Mouse (Mus musculus) CD8-positive naive resting alpha-beta T cell, adult 2 months (primary cell): ENCODE results near the gene Tshr.
"Not testable (repeated sequence)": the region's sequence is repeated elsewhere in the genome, so short reads cannot be mapped to it uniquely, and the experiment has no call there.

Experiments used
- DNase-seq, 2 experiments: peaks; one replicate each; pipeline ENCODE4 v3.0.0; 2022; ENCODE audit warnings: low read depth in 2 of 2, low spot score in 2 of 2

Gene Tshr

DNA sequence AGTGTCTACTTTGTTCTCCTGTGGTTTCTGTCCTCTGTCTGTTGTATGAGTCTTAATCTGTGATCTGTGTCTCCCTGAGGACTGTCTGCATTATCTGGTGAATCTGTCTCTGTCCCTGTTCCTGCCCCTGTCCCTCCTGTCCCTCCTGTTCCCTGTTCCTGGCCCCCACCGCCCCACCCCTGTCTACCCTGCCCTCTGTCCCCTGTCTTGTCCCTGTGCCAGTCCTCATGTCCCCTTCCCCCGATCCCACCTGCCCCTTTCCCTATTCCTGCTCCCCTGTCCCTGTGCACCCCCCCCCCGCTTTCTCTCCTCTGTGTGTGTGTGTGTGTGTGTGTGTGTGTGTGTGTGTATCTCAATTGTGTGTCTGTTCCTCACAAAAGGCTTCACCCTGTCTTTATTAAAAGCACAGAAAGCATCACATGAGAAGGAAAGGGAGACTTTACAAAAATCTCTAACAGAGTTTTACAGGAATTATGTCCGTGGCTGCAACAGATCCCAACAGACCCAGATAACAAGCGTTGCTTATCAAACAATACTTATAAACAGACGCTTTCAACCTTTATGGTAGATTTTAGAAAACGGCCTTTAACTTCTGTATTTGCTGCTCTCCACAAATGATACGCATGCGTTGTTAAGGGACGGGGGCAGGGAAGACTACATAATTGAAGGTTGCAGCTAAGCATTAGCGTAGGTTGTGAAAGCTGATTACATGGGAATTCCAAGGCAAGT is 111.3 kb downstream of the Tshr start:
- no peak for DNase-seq

DNA sequence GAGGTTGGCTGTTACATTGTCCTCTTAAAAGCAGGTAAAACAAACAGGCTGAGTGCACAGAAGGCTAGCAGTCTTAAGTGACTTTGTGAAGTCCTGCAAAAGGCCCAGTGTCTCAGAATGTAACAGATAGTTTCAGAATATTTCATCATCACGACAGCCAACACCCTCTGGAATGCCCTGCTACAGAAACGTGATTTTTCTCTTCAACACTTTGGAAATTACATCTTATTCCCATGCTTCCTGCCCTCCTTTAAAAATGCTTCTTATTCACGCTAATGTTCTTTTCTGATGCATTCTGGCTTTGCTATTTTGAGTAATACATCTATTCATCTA is 111.8 kb downstream of the Tshr start:
- no peak for DNase-seq

DNA sequence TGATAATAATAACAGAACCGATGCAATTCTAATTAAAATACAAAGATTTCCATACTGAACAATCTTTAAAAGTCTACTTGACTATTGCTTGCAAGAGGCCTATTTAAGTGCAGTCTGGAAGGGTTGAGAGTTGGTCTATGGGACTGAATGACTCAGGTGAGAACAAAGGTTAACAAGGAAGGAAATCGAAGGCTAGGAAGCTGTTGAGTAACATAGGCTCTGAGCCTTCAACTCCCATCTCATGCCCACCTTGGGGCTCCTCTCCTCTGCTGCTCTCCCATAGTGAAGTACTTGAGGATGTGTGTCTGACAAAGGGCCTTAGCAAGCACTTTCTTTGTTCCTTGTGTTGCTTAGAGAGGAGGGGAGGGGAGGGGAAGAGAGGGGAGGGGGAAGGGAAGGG is 116.1 kb downstream of the Tshr start:
- DNase-seq = no peak

GRCm38 (mm10) chr12:91511766-91512165 is 127.4 kb downstream of the Tshr start:
- no peak for DNase-seq

- no peak for DNase-seq
Observed at GRCm38 (mm10) chr12:91513980-91514379, 129.6 kb downstream of the Tshr start.

DNA sequence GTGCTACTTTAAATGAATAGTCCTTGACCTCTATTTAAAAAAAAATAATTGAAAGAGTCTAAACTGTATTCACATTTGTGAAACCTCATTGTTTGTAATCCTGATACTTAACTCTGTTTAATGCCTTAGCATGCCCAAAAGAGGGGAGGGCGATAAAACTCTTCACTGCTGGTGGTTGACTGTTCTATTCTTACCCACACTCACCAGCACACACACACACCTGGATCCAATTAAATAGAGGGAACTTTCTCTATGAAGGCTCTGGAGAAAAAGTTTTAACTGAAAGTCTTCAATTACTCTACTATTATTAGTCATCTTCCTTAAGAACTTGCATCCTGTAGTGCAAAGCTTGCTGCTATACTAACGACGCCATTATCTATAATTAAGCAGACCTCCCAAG is 133.4 kb downstream of the Tshr start:
- DNase-seq = no peak

DNA sequence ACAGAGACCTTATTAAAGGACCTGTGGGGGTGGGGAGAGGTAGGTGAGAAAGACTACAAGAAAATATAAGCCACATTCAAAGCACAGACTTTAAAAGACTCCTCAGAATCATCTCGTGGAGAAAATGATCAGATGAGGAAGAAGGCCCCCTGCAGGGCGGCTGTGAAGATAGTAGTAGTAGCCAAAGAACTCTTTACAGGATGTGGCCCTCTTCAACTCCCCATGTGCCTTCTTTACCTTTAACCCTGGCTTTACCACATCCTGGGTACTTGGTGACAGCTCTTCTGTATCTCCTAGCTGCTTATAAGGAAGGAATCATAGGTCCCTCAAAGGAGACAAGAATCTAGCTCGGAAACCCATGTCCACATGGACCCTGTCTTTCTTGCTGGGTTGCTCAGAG is 139.3 kb downstream of the Tshr start:
- peak; percentile 13 to 35 for DNase-seq

GRCm38 (mm10) chr12:91534514-91534913 is 150.2 kb downstream of the Tshr start:
- DNase-seq = no peak

- no peak for DNase-seq
Observed at GRCm38 (mm10) chr12:91540202-91540601, 155.8 kb downstream of the Tshr start.

- no peak for DNase-seq
Observed at GRCm38 (mm10) chr12:91549471-91549870, 165.1 kb downstream of the Tshr start.

GRCm38 (mm10) chr12:91551773-91552526 is 167.6 kb downstream of the Tshr start:
- DNase-seq = no peak

- not testable (repeated sequence) for DNase-seq
Observed at GRCm38 (mm10) chr12:91557358-91558005, 173.1 kb downstream of the Tshr start.

DNA sequence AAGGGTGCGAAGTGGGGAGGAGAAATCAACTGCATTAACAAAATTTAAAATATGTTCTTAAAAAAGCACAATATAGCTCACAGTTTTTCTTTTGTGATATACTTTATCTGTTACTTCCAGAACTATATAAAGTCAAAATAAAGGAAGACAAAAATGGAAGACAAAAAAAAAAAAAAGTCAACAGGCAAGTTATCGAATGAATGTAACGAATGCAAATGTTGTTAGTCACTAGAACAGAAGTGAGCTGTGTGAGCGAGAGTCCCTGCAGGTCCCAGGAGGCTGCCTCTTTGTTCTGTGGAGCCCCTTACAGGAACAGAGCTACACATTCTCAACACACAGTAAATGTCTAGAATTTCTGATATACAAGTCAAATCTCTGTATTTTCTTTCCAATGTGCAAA is 173.8 kb downstream of the Tshr start:
- not testable (repeated sequence) for DNase-seq

DNA sequence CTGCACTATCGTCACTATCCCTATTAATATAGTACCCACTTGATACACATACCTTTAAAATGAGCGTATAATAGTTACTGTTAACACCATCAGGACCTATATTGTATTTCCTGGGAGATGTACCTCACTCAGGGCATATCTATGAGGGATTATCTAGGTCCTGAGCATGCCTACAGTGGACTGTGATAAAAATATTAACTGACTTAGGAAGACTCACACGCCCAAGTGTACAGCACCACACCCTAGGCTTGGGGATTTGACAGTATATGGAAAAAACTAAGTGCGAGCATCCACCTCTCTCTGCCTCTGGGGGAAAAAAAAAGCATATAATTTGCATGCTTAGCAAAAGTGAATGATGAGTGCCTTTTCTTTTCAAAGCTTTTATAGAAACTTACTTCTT is 182.8 kb downstream of the Tshr start:
- DNase-seq = no peak

GRCm38 (mm10) chr12:91569255-91569654 is 184.9 kb downstream of the Tshr start:
- no peak for DNase-seq

- DNase-seq = no peak
Observed at GRCm38 (mm10) chr12:91571708-91572107, 187.3 kb downstream of the Tshr start.

DNA sequence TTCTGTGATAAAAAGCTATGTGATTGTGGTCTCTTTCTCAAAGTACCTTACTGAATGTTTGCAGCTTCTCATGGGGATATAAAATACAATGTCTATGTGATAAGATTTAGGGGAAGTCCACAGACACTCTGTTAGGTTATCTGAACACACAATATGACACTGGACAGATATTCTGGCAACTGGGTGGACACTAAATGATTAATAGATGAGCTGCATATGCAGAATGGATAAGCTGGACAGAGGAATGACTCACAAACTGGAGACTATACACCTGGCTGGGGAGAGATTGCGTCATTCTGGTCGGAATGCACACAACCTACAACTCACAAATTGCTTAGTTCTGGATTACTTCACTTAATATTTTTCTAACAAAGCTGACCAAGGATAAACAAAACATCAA is 195.3 kb downstream of the Tshr start:
- DNase-seq = no peak

DNA sequence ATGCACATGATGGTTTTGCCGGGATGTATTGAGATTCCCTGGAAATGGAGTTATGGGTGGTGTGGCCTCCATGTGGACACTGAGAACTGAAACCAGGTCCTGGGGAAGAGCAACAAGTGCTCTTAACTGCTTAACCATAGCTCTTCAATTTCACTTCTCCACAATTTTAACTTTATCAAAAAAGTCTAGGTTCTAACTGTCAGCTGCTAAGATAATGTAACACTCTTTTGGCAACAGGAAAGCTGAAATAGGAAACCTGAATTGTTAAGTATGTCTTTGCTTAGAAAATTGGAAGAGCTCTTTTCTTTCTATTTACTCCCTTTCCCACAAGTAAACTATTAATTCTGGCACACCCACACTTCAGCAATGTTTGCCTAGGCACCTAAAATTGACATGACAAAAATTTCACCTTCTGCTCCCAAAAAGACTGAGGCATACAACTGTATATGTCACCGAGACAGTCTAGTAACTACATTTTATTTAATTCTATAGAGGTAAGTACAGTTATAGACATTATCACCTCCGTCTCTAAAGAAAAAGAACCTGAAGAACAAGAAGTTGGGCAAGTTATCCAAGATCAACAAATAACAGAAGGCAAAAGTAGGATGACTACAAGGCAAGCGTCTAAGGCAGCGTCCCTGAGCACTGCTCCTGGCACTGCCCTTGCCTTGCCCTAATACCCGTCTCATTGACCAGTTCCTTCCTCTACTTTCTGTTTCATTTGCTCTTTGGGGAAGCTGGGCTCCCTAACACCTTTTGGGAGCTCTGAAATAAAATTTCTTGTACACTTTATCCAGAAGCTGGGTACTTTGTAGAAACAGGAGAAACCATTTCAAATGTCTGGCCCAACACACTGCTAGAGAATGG is 197.1 kb downstream of the Tshr start:
- DNase-seq = no peak

GRCm38 (mm10) chr12:91582362-91583002 is 198.1 kb downstream of the Tshr start:
- DNase-seq = no peak

- DNase-seq = no peak
Observed at GRCm38 (mm10) chr12:91583409-91583808, 199.0 kb downstream of the Tshr start.

- DNase-seq = no peak
Observed at GRCm38 (mm10) chr12:91585206-91585605, 200.8 kb downstream of the Tshr start.
